Mouse (Mus musculus) kidney, embryonic 14.5 days (tissue): Measurements from ENCODE around the gene Hmox2. TPM values are rescaled to one million over a fixed set of nuclear protein-coding genes. Genes with fewer than 3 reads are reported as not detected.
A peak's percentile ranks its signal among the peaks of the same experiment; 100 is the strongest.

ENCODE experiments used
- ATAC-seq: fragments of 200-750 bp; cut with Nextera tagmentation; 2 replicates; pipeline ENCODE4 v1.8.0; 2017; ENCODE audit warnings: moderate number of reproducible peaks, mild to moderate bottlenecking, moderate TSS enrichment, moderate library complexity; ENCODE audit not compliant: low FRiP score, low TSS enrichment
- H3K27ac ChIP-seq: fragments of 300-500 bp; sonication (generic); 2 replicates; pipeline ENCODE4 v1.5.1; 2014; ENCODE audit warnings: low read depth, mild to moderate bottlenecking, low read length, moderate library complexity, mixed read lengths
- H3K27me3 ChIP-seq: fragments of 300-500 bp; sonication (generic); 2 replicates; pipeline ENCODE4 v1.6.1; 2014; ENCODE audit warnings: mild to moderate bottlenecking, low read length; ENCODE audit not compliant: control insufficient read depth, insufficient read depth
- H3K36me3 ChIP-seq: fragments of 300-500 bp; sonication (generic); 2 replicates; pipeline ENCODE4 v1.6.1; 2014; ENCODE audit warnings: low read length, mixed read lengths; ENCODE audit not compliant: control insufficient read depth, insufficient read depth
- H3K4me1 ChIP-seq: fragments of 300-500 bp; sonication (generic); 2 replicates; pipeline ENCODE4 v1.6.1; 2014; ENCODE audit warnings: low read length, mixed read lengths; ENCODE audit not compliant: control insufficient read depth, insufficient read depth
- H3K4me2 ChIP-seq: fragments of 300-500 bp; sonication (generic); replicated peaks from 2 replicates; pipeline ENCODE4 v1.6.1; 2014; ENCODE audit warnings: low read depth, mild to moderate bottlenecking, low read length
- H3K4me3 ChIP-seq: fragments of 300-500 bp; sonication (generic); 2 replicates; pipeline ENCODE4 v1.5.1; 2014; ENCODE audit warnings: mild to moderate bottlenecking, low read length
- H3K9ac ChIP-seq: fragments of 300-500 bp; sonication (generic); 2 replicates; pipeline ENCODE4 v1.6.1; 2014; ENCODE audit warnings: low read depth, mild to moderate bottlenecking, low read length, moderate library complexity
- H3K9me3 ChIP-seq: fragments of 300-500 bp; sonication (generic); 2 replicates; pipeline ENCODE4 v1.6.1; 2016; ENCODE audit warnings: low read length; ENCODE audit not compliant: control insufficient read depth
- WGBS: fragments of 180-500 bp; shearing (Covaris S2); extraction: QIAGEN DNeasy Blood & Tissue Kit; methylation state at CpG from one replicate; pipeline ENCODE4 v1.1.7; 2014; 5-methylcytosine and 5-hydroxymethylcytosine counted together
- polyA plus RNA-seq: library from polyadenylated mRNA; unstranded; fragments of >200 nt; fragmentation: Nextera tagmentation; extraction: Ambion mirVana; gene quantifications from 2 replicates; pipeline ENCODE4 v1.2.1, GENCODE M21; 2014

The Hmox2 gene
- polyA plus RNA-seq, 1 experiment from 2014 or later: 103 TPM

GRCm38 (mm10) chr16:4722128-4722914 is 3.8 kb upstream of the Hmox2 start:
- ATAC-seq: no peak
- H3K27ac ChIP-seq: no peak overlapping the region
- H3K9me3 ChIP-seq: no peaks in the 10 kb centered on the region
- no peak overlapping the region for H3K9ac ChIP-seq
- no peaks in the 10 kb centered on the region for H3K36me3 ChIP-seq
- H3K27me3 ChIP-seq: no peaks in the 10 kb centered on the region
- H3K4me3 ChIP-seq: no peak overlapping the region
- WGBS: 73% methylated on average over 7 of the region's 7 CpGs
- no peak overlapping the region for H3K4me2 ChIP-seq
- H3K4me1 ChIP-seq: peaks cover 4% of the 10 kb centered on the region; the same call in 1 of the 2 replicates

GRCm38 (mm10) chr16:4722915-4723209 is 3.3 kb upstream of the Hmox2 start:
- no peak overlapping the region for H3K9ac ChIP-seq
- peaks cover 8% of the 10 kb centered on the region; the same call in 1 of the 2 replicates for H3K4me1 ChIP-seq
- ATAC-seq: no peak
- no peak overlapping the region for H3K27ac ChIP-seq
- no peaks in the 10 kb centered on the region for H3K36me3 ChIP-seq
- no peaks in the 10 kb centered on the region for H3K27me3 ChIP-seq
- H3K4me2 ChIP-seq: no peak overlapping the region
- H3K9me3 ChIP-seq: no peaks in the 10 kb centered on the region
- no peak overlapping the region for H3K4me3 ChIP-seq
- 77% methylated on average over 3 of the region's 3 CpGs for WGBS

- Histone ChIP-seq H3K27me3 (no peaks in the 10 kb centered on the region), H3K36me3 (no peaks in the 10 kb centered on the region), H3K4me1 (peaks cover 11% of the 10 kb centered on the region; the same call in 1 of the 2 replicates), H3K9ac (no peak overlapping the region), H3K4me2 (no peak overlapping the region), H3K27ac (no peak overlapping the region), H3K4me3 (no peak overlapping the region), H3K9me3 (no peaks in the 10 kb centered on the region)
- 73% methylated on average over 4 of the region's 4 CpGs for WGBS
- ATAC-seq: no peak
Measured at GRCm38 (mm10) chr16:4725266-4725665, 895 bp upstream of the Hmox2 start.

GRCm38 (mm10) chr16:4726528-4727128 is 467 bp downstream of the Hmox2 start:
- peak; percentile 63; the same call in 1 of the 2 replicates for ATAC-seq
- Histone ChIP-seq H3K27me3 (no peaks in the 10 kb centered on the region), H3K4me1 (peaks cover 11% of the 10 kb centered on the region; the same call in 1 of the 2 replicates), H3K9me3 (no peaks in the 10 kb centered on the region), H3K9ac (peak overlapping the region; percentile 92), H3K27ac (peak overlapping the region; percentile 82), H3K4me3 (peak overlapping the region; percentile 95), H3K4me2 (peak overlapping the region; percentile 50), H3K36me3 (no peaks in the 10 kb centered on the region)
- under 1% methylated on average over 39 of the region's 40 CpGs for WGBS

- Histone ChIP-seq H3K9ac (no peak overlapping the region), H3K4me3 (no peak overlapping the region; the same call in 1 of the 2 replicates), H3K27me3 (no peaks in the 10 kb centered on the region), H3K4me2 (peak overlapping the region; percentile 50), H3K4me1 (peaks cover 11% of the 10 kb centered on the region; the same call in 1 of the 2 replicates), H3K27ac (no peak overlapping the region), H3K36me3 (no peaks in the 10 kb centered on the region), H3K9me3 (no peaks in the 10 kb centered on the region)
- no peak for ATAC-seq
- 93% methylated on average over 1 of the region's 1 CpGs for WGBS
Measured at GRCm38 (mm10) chr16:4727526-4727925, 1.4 kb downstream of the Hmox2 start.

GRCm38 (mm10) chr16:4727963-4728362 is 1.8 kb downstream of the Hmox2 start:
- H3K9me3 ChIP-seq: no peaks in the 10 kb centered on the region
- no peaks in the 10 kb centered on the region for H3K36me3 ChIP-seq
- H3K27me3 ChIP-seq: no peaks in the 10 kb centered on the region
- H3K4me1 ChIP-seq: peaks cover 11% of the 10 kb centered on the region; the same call in 1 of the 2 replicates
- H3K4me2 ChIP-seq: peak overlapping the region; percentile 50
- H3K27ac ChIP-seq: no peak overlapping the region
- H3K9ac ChIP-seq: no peak overlapping the region
- WGBS: 57% methylated on average over 1 of the region's 1 CpGs
- H3K4me3 ChIP-seq: no peak overlapping the region
- ATAC-seq: no peak

GRCm38 (mm10) chr16:4730776-4731358 is 4.7 kb downstream of the Hmox2 start:
- no peak overlapping the region for H3K9ac ChIP-seq
- H3K4me2 ChIP-seq: no peak overlapping the region
- no peaks in the 10 kb centered on the region for H3K27me3 ChIP-seq
- no peak overlapping the region for H3K27ac ChIP-seq
- no peak for ATAC-seq
- no peaks in the 10 kb centered on the region for H3K9me3 ChIP-seq
- H3K4me1 ChIP-seq: peaks cover 11% of the 10 kb centered on the region; the same call in 1 of the 2 replicates
- H3K36me3 ChIP-seq: no peaks in the 10 kb centered on the region
- no peak overlapping the region for H3K4me3 ChIP-seq
- WGBS: 78% methylated on average over 3 of the region's 3 CpGs

GRCm38 (mm10) chr16:4736262-4736661 is 10.1 kb downstream of the Hmox2 start:
- H3K27ac ChIP-seq: no peak overlapping the region
- no peak for ATAC-seq
- no peak overlapping the region for H3K9ac ChIP-seq
- no peak overlapping the region for H3K4me2 ChIP-seq
- H3K36me3 ChIP-seq: no peaks in the 10 kb centered on the region
- H3K9me3 ChIP-seq: no peaks in the 10 kb centered on the region
- H3K27me3 ChIP-seq: no peaks in the 10 kb centered on the region
- H3K4me1 ChIP-seq: no peaks in the 10 kb centered on the region
- H3K4me3 ChIP-seq: no peak overlapping the region
- 75% methylated on average over 2 of the region's 2 CpGs for WGBS

GRCm38 (mm10) chr16:4739994-4740393 is 13.8 kb downstream of the Hmox2 start:
- 89% methylated on average over 2 of the region's 2 CpGs for WGBS
- ATAC-seq: no peak
- H3K4me1 ChIP-seq: no peaks in the 10 kb centered on the region
- H3K27ac ChIP-seq: no peak overlapping the region
- no peaks in the 10 kb centered on the region; the same call in 1 of the 2 replicates for H3K9me3 ChIP-seq
- H3K4me3 ChIP-seq: no peak overlapping the region
- no peaks in the 10 kb centered on the region for H3K27me3 ChIP-seq
- no peak overlapping the region for H3K9ac ChIP-seq
- H3K4me2 ChIP-seq: no peak overlapping the region
- H3K36me3 ChIP-seq: no peaks in the 10 kb centered on the region
